Mouse (Mus musculus): Measurements from ENCODE around the gene Ano1. TPM values are rescaled to one million over a fixed set of nuclear protein-coding genes. Genes with fewer than 3 reads are reported as not detected.

The Ano1 gene
- polyA plus RNA-seq, 1 experiment from 2014 or later, result 13.0 TPM

DNA sequence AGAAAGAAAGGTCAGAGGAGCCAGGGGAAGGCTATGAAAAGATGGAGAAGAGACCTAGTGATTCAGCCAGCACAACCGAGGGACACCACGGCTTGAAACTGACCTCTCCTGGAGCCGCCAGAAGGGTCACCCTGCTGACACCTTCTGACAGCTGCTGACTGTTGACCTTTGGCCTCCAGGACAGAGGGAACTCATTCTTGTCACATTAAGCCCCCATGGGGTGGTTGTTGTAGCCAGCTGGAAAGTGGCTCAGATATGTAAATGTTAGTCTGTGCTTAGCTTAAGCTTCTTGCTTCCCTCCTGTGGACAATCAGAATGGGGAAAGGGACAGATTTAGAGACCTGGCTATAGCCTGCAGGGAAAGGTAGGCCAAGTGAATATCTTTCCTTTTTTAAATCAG is 189.8 kb downstream of the Ano1 start:
- H3K4me1 ChIP-seq, result no peaks in the 10 kb centered on the region
- no peaks in the 10 kb centered on the region; the same call in 1 of the 2 replicates for H3K27me3 ChIP-seq (replicated peaks)
- no peak overlapping the region for H3K4me3 ChIP-seq
- no peak overlapping the region for H3K9ac ChIP-seq
- H3K36me3 ChIP-seq (replicated peaks), result no peaks in the 10 kb centered on the region
- no peak for ATAC-seq (replicated peaks)
- WGBS, result 0% methylated on average over 3 of the region's 3 CpGs
- no peak overlapping the region for H3K4me2 ChIP-seq
- no peaks in the 10 kb centered on the region for H3K9me3 ChIP-seq
- H3K27ac ChIP-seq, result no peak overlapping the region

GRCm38 (mm10) chr7:144560594-144560993 is 191.2 kb downstream of the Ano1 start:
- ATAC-seq (replicated peaks), result no peak
- Histone ChIP-seq H3K4me2 (no peak overlapping the region), H3K4me1 (no peaks in the 10 kb centered on the region), H3K36me3 (replicated peaks) (no peaks in the 10 kb centered on the region), H3K9me3 (no peaks in the 10 kb centered on the region), H3K9ac (no peak overlapping the region), H3K27me3 (replicated peaks) (peaks cover 2% of the 10 kb centered on the region; the same call in 1 of the 2 replicates), H3K27ac (no peak overlapping the region), H3K4me3 (no peak overlapping the region)
- 87% methylated on average over 4 of the region's 4 CpGs for WGBS

GRCm38 (mm10) chr7:144558552-144558951 is 193.2 kb downstream of the Ano1 start:
- ATAC-seq (replicated peaks), result no peak
- Histone ChIP-seq H3K4me2 (no peak overlapping the region), H3K27me3 (replicated peaks) (peaks cover 6% of the 10 kb centered on the region; the same call in 1 of the 2 replicates), H3K9ac (no peak overlapping the region), H3K4me3 (no peak overlapping the region), H3K4me1 (peaks cover 4% of the 10 kb centered on the region; the same call in 1 of the 2 replicates), H3K36me3 (replicated peaks) (no peaks in the 10 kb centered on the region), H3K27ac (no peak overlapping the region), H3K9me3 (no peaks in the 10 kb centered on the region)
- 57% methylated on average over 6 of the region's 6 CpGs for WGBS

GRCm38 (mm10) chr7:144554123-144554472 is 197.7 kb downstream of the Ano1 start:
- ATAC-seq (replicated peaks), result no peak
- H3K9me3 ChIP-seq, result no peaks in the 10 kb centered on the region
- WGBS, result 20% methylated on average over 8 of the region's 8 CpGs
- peak overlapping the region; percentile 79 for H3K4me3 ChIP-seq
- 0 out of 2 replicates have a peak, but pooled peaks cover 6% of the 10 kb centered on the region for H3K27me3 ChIP-seq (replicated peaks)
- H3K4me2 ChIP-seq, result peak overlapping the region; percentile 63
- H3K9ac ChIP-seq, result peak overlapping the region; percentile 49
- peaks cover 8% of the 10 kb centered on the region; the same call in 1 of the 2 replicates for H3K36me3 ChIP-seq (replicated peaks)
- peaks cover 33% of the 10 kb centered on the region for H3K4me1 ChIP-seq
- H3K27ac ChIP-seq, result peak overlapping the region; percentile 79

GRCm38 (mm10) chr7:144553237-144554122 is 198.3 kb downstream of the Ano1 start, which contains the start of gene Ppfia1:
TSS of gene Ppfia1 (minus strand) at chr7:144553729.
- Histone ChIP-seq H3K4me2 (peak within 1 kb of the TSS; percentile 76), H3K9ac (peak within 1 kb of the TSS; percentile 92), H3K36me3 (replicated peaks) (peaks cover 9% of the 10 kb centered on the region; the same call in 1 of the 2 replicates), H3K4me1 (peaks cover 33% of the 10 kb centered on the region), H3K9me3 (no peaks in the 10 kb centered on the region), H3K27me3 (replicated peaks) (0 out of 2 replicates have a peak, but pooled peaks cover 6% of the 10 kb centered on the region), H3K27ac (peak within 1 kb of the TSS; percentile 79), H3K4me3 (peak within 1 kb of the TSS; percentile 79)
- WGBS, result under 1% methylated on average over 80 of the region's 97 CpGs
- ATAC-seq (replicated peaks), result peak; percentile 96

GRCm38 (mm10) chr7:144552274-144552673 is 199.5 kb downstream of the Ano1 start:
- Histone ChIP-seq H3K27me3 (replicated peaks) (0 out of 2 replicates have a peak, but pooled peaks cover 6% of the 10 kb centered on the region), H3K4me2 (peak overlapping the region; percentile 76), H3K9me3 (no peaks in the 10 kb centered on the region), H3K36me3 (replicated peaks) (peaks cover 9% of the 10 kb centered on the region; the same call in 1 of the 2 replicates), H3K4me1 (peaks cover 33% of the 10 kb centered on the region), H3K27ac (no peak overlapping the region), H3K9ac (peak overlapping the region; percentile 92; the same call in 1 of the 2 replicates), H3K4me3 (peak overlapping the region; percentile 79)
- 87% methylated on average over 8 of the region's 8 CpGs for WGBS
- no peak for ATAC-seq (replicated peaks)

DNA sequence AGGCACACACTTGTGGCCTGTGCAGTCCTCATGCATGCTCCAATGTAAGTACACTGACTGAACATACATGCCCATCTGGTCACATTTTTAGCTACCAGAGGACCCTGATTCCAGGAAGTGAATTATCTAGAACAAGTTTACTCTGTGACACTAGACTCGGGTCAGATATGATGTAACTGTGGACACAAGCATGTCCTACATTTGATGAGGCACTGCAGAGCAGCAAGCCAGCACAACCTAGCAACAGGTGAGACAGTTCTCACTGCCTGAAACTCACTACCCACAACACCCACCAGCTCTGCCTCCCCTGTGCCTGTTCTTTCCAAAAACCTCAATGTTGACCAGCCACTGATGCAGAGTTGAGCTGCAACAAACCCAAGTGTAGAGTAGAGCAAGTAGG is 201.0 kb downstream of the Ano1 start:
- Histone ChIP-seq H3K27me3 (replicated peaks) (0 out of 2 replicates have a peak, but pooled peaks cover 6% of the 10 kb centered on the region), H3K4me2 (no peak overlapping the region), H3K9ac (no peak overlapping the region), H3K4me1 (peaks cover 34% of the 10 kb centered on the region), H3K9me3 (no peaks in the 10 kb centered on the region), H3K4me3 (no peak overlapping the region), H3K27ac (no peak overlapping the region), H3K36me3 (replicated peaks) (peaks cover 9% of the 10 kb centered on the region; the same call in 1 of the 2 replicates)
- 92% methylated on average over 1 of the region's 1 CpGs for WGBS
- ATAC-seq (replicated peaks), result no peak

- H3K4me3 ChIP-seq, result no peak overlapping the region
- no peak overlapping the region for H3K4me2 ChIP-seq
- no peak for ATAC-seq (replicated peaks)
- peaks cover 38% of the 10 kb centered on the region for H3K4me1 ChIP-seq
- WGBS, result 99% methylated on average over 2 of the region's 2 CpGs
- no peak overlapping the region for H3K27ac ChIP-seq
- H3K27me3 ChIP-seq (replicated peaks), result no peaks in the 10 kb centered on the region
- peaks cover 9% of the 10 kb centered on the region; the same call in 1 of the 2 replicates for H3K36me3 ChIP-seq (replicated peaks)
- no peak overlapping the region for H3K9ac ChIP-seq
- no peaks in the 10 kb centered on the region for H3K9me3 ChIP-seq
Measured at GRCm38 (mm10) chr7:144549904-144550566, 201.7 kb downstream of the Ano1 start.

DNA sequence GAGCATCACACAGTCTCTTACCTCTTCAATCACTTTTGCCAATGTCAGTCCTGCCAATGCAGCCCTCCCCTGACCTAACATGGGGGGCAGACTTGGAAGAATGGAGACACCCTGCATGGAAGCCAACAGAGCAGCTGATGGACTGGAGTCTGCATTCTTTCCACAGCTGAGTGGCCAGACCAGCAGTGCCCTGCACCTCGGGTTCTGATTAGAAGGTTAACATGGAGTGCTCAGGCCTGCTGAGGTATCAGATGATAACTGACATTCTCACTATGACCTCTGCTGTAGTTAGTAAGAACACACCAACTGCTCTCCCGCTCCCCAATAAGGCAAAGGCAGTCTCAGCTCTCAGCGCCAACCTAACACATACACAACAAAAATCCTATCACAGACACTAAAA is 206.5 kb downstream of the Ano1 start:
- no peak overlapping the region for H3K9ac ChIP-seq
- H3K9me3 ChIP-seq, result no peaks in the 10 kb centered on the region
- H3K27me3 ChIP-seq (replicated peaks), result no peaks in the 10 kb centered on the region
- no peak for ATAC-seq (replicated peaks)
- no peak overlapping the region for H3K4me3 ChIP-seq
- H3K27ac ChIP-seq, result no peak overlapping the region
- H3K4me1 ChIP-seq, result peaks cover 6% of the 10 kb centered on the region
- WGBS, result 89% methylated on average over 3 of the region's 3 CpGs
- H3K36me3 ChIP-seq (replicated peaks), result peaks cover 2% of the 10 kb centered on the region; the same call in 1 of the 2 replicates
- H3K4me2 ChIP-seq, result no peak overlapping the region

GRCm38 (mm10) chr7:144541351-144541750 is 210.4 kb downstream of the Ano1 start:
- 0 out of 2 replicates have a peak, but pooled peaks cover 7% of the 10 kb centered on the region for H3K4me1 ChIP-seq
- no peaks in the 10 kb centered on the region for H3K9me3 ChIP-seq
- no peak for ATAC-seq (replicated peaks)
- WGBS, result 94% methylated on average over 5 of the region's 5 CpGs
- H3K9ac ChIP-seq, result no peak overlapping the region
- no peaks in the 10 kb centered on the region for H3K36me3 ChIP-seq (replicated peaks)
- no peak overlapping the region for H3K4me2 ChIP-seq
- H3K27me3 ChIP-seq (replicated peaks), result no peaks in the 10 kb centered on the region
- no peak overlapping the region for H3K4me3 ChIP-seq
- H3K27ac ChIP-seq, result no peak overlapping the region

DNA sequence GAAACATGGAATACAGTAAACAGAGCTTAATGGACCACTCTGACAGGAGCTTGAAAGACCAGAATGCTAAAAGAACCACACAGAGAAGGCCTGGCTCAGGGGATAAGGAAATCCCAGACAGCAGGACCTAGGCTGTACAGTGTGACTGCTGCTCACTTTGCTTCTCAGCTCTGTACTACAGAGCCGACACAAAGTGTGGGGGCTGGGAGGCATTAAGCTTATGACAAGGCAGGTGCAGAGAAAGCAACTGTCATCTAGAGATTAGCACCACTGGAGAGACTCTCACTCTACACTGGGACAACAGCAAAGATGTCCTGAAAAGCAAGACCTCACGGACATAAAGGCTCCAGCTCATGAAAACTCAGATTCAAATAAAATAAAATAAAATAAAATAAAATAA is 212.6 kb downstream of the Ano1 start:
- Histone ChIP-seq H3K4me1 (0 out of 2 replicates have a peak, but pooled peaks cover 2% of the 10 kb centered on the region), H3K27me3 (replicated peaks) (no peaks in the 10 kb centered on the region), H3K36me3 (replicated peaks) (no peaks in the 10 kb centered on the region), H3K9ac (no peak overlapping the region), H3K4me3 (no peak overlapping the region), H3K9me3 (no peaks in the 10 kb centered on the region), H3K4me2 (no peak overlapping the region), H3K27ac (no peak overlapping the region)
- WGBS, result 62% methylated on average over 2 of the region's 2 CpGs
- no peak for ATAC-seq (replicated peaks)

All from midbrain, embryonic 15.5 days (tissue).